Mouse (Mus musculus) cerebellum, adult 2 months (tissue): ENCODE results near the gene Cinp.

ENCODE experiments used
- CTCF ChIP-seq: fragments of 200-500 bp; IDR thresholded peaks from 2 replicates; pipeline ENCODE4 v1.5.1; 2011; ENCODE audit warnings: low read depth, mild to moderate bottlenecking, control low read depth, low read length, moderate library complexity, borderline replicate concordance; ENCODE audit not compliant: insufficient read depth
- POLR2A ChIP-seq: fragments of 200-500 bp; IDR thresholded peaks from 2 replicates; pipeline ENCODE4 v1.6.1; 2011; ENCODE audit warnings: low read length, control low read depth, borderline replicate concordance; ENCODE audit not compliant: insufficient read depth

GRCm38 (mm10) chr12:110850929-110851256, 38.1 kb downstream of the Cinp start:
- no peak for TF ChIP-seq POLR2A
- no peak for TF ChIP-seq CTCF
